Mouse (Mus musculus) left cerebral cortex, postnatal 10 days (tissue): Measurements from ENCODE around the gene Ttc7b. TPM values are rescaled to one million over a fixed set of nuclear protein-coding genes. Genes with fewer than 3 reads are reported as not detected.

ENCODE experiments used
- DNase-seq, 2 experiments: peaks; one replicate each; pipeline ENCODE4 v3.0.0; 2021 to 2022; ENCODE audit warnings: low spot score in 2 of 2, mixed read lengths in 1 of 2; ENCODE audit errors: extremely low spot score in 1 of 2
- intact Hi-C: fragments of 180-260 bp; cut with DNase I; formaldehyde crosslinking; loops from one replicate; pipeline ENCODE4 v1.15.1; 2025
- total RNA-seq, 2 experiments: library from RNA; stranded (reverse); gene quantifications; 2 replicates each; pipeline ENCODE4 v1.2.3; 2021

Gene Ttc7b
- 100 to 1,000 TPM; 137 to 138 TPM for total RNA-seq

DNA sequence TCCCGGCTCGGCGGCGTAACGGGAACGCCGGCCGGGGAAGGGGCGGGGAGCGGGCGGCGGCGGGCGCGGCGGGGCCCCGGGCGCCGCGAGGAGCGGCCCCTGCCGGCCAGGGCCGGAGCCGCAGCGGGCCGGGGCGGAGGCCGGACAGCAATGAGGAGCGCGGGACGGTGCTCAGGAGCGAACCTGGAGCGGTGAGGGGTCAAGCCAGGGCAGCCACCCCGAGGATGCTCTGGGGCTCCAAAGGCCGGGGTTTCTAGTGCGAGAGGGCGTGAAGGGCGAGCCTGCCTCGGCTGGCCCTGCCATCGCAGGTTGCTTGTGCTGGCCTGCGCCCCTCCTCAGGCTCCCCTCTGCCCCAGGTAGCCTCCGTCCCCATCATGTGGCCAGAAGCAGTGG, at the start of gene Ttc7b:
Gene Ttc7b (minus strand): TSS at position 33 of the 393 bp plus-strand sequence.
- intact Hi-C loops, result loop anchor here (5.0 kb wide), 1 partner anchor 93 kb away; no protein-coding TSS in a partner anchor
- DNase-seq, result peak in 1 of 2 experiments; percentile 68

DNA sequence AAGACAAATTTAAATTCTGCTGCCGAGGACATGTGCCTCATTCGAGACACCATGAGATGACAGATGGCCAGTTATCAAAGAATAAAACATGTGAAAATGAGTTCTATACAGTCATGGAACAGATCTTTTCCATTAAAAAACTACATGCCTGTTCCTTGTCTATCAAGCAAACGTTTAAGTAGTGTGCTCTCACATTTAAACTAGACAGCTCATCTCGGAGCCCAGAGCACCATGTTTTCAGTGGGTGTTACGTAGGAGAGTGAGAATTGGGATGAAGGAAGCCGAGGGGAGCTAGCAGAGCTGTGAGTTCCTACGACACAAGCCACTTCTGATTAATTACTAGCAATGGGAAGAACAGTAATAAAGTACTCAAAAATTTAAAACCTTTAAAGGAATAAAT, 48.2 kb upstream of the Ttc7b start:
- DNase-seq, result peak in 1 of 2 experiments; percentile 34
- intact Hi-C loops, result no loop called here

- intact Hi-C loops, result no loop called here
- DNase-seq, result no peak
Observed at GRCm38 (mm10) chr12:100568105-100568504, 47.5 kb upstream of the Ttc7b start.

GRCm38 (mm10) chr12:100567627-100568026, 47.0 kb upstream of the Ttc7b start:
- no peak for DNase-seq

DNA sequence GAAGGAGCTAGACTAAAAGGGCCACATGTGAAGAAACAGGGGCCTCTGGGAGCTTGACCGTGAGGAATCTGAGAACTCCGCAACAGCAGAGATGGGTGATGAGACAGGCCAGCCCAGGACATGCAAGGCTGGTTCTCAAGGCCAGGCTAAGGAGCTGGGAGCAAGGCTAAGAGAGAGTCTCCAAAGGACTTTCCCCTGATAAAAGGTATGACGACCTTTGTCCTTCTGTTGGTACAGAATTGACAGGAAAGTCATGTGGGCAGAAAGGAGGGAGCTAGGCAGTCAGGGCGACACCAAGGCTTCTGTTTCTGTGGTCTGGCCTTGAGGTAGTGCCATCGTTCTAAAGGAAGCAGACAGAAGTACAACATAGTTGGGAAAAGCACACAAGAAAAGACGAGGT, 33.0 kb upstream of the Ttc7b start:
- DNase-seq, result no peak
- intact Hi-C loops, result no loop called here

More at GRCm38 (mm10) chr12:100567627-100568026, 47.0 kb upstream of the Ttc7b start:
- intact Hi-C loops, result no loop called here

DNA sequence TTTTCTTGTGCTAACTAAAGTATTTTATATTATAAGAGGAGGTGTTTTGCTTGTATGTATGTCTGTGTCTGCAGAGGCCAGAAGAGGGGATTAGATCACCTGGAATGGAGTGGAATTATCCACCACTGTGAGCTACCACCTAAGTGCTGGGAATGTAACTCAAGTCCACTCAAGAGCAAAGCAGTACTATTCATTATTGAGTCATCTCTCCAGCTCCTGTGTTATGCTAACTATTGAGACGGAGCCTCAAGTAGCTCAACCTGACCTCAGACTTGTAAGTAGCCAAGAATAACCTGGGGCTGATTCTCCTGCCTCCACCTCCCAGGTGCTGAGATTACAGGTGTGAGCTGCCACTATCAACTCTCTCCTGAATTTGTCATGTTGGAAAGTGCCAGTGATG, 31.3 kb upstream of the Ttc7b start:
- DNase-seq, result no peak
- intact Hi-C loops, result no loop called here

DNA sequence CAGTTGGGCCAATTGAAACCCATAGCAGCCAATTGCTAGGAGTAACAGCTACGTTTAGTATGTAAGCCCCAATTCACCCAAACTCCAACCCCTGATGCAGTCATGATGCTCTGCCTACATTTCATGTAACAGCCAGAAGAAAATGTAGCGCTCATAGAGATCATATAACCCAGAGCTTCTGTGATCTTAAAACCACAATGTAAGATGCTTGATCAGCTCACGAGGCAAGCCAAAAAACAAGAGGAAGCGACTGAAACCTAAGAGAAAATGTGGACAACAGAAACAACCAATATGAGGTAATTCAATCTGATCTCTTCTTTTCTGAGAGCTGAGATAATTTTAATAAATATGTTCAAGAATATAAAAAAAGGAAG, 23.6 kb upstream of the Ttc7b start:
- intact Hi-C loops, result no loop called here
- DNase-seq, result no peak

GRCm38 (mm10) chr12:100543437-100544193, 23.0 kb upstream of the Ttc7b start:
- no peak for DNase-seq
- intact Hi-C loops, result no loop called here

- DNase-seq, result no peak
- intact Hi-C loops, result no loop called here
Observed at GRCm38 (mm10) chr12:100542494-100542893, 21.9 kb upstream of the Ttc7b start.

- intact Hi-C loops, result no loop called here
- no peak for DNase-seq
Observed at GRCm38 (mm10) chr12:100542076-100542475, 21.4 kb upstream of the Ttc7b start.

DNA sequence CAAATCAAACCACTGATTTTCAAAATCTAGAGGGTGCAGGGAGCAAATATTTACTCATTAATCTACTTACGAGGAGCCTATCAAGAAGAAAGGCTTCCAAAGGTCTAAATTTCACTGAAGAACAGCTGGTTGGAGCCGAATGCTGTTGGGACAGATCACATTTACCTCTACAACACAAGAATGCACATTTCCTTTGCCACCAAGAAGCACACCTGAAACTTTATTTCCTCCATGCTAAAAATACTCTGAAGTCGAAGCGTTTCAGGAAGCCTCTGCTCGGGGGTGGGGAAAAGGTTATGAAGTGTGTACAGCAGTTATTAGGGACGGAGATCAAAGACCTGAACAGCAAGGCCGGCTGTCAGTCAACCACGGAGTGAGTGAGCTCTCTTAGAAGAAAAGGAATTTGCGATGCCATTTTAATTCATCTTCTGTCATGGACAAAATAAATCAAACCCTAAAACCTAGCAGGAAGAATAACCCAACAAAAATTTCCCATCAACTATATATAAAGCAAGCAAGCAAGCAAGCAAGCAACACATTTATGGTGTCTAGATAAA, 18.6 kb upstream of the Ttc7b start:
- DNase-seq, result no peak
- intact Hi-C loops, result no loop called here

DNA sequence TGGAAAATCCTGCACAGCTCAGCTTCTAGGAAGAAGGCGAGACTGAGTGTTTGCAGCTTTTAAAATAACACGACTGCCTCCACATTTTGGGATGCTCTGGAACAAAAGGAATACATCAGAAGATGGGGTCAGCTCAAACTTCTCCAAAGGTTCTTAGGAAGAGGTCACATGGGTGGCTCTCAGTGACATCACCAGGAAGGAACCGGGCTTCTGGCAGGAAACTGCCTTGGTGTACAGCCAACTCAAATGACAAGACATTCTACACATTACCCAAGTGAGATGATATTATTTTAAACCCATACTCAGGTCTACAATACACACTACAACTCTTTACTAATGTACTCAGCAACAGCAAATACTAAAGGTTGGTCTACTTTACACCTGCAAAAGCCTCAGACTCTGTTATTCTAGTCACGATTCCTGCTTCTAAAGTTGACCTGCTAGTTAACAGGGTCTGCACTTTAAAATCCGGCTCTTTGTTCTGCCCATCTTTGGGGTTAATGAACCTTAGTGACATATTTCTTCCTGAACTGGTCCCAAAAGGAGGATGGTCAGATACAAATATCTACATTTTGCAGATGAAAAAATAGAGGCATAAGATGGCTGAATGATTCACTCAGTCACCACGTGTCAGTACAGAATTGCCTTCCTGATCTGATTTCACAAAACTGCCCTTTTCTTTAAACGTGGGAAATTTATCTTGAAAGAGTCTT, 18.0 kb upstream of the Ttc7b start:
- DNase-seq, result peak in 1 of 2 experiments; percentile 53
- intact Hi-C loops, result no loop called here

DNA sequence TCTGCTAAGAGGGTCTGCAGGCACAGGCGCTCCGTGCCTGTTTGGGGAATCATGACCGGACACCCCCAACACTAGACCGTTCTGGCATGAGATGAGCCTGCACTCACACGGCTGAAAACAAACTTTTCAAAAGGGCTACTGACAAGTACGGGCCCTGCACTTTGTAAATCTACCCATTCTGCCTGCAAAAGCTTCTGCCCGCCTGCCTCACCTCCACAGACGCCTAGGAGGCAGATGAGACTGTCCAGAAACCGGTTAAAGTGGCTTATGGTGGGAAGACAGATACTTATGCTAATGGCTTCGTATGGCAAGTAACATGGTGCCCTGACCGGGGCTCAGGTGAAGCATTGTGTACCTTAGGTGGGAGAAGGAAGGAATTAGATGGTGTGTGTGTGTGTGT, 16.5 kb upstream of the Ttc7b start:
- intact Hi-C loops, result no loop called here
- no peak for DNase-seq

GRCm38 (mm10) chr12:100535028-100535427, 14.4 kb upstream of the Ttc7b start:
- DNase-seq, result no peak

GRCm38 (mm10) chr12:100534028-100534427, 13.4 kb upstream of the Ttc7b start:
- no peak for DNase-seq
- intact Hi-C loops, result no loop called here

More at GRCm38 (mm10) chr12:100535028-100535427, 14.4 kb upstream of the Ttc7b start:
- intact Hi-C loops, result no loop called here

- no peak for DNase-seq
- intact Hi-C loops, result no loop called here
Observed at GRCm38 (mm10) chr12:100533209-100533608, 12.6 kb upstream of the Ttc7b start.

DNA sequence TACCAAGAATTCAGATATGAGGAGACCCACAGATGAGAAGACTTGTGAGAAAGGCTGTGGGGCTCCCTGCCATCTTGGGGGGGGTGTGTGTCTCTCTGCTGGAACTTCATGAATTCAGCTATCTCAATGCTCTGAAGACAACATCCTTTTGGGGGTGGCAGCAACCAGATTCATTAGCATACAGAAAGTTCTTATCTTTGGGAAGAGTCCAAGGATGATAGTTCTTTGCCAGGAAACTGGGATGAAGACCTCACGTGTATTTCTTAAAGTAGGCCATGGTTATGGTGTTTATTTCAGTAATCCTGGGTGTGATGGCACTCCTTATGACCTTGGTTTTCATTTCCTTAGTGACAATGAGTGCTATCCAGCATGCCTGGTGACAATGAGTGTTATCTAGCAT, 11.1 kb upstream of the Ttc7b start:
- intact Hi-C loops, result no loop called here
- no peak for DNase-seq

GRCm38 (mm10) chr12:100530871-100531270, 10.2 kb upstream of the Ttc7b start:
- intact Hi-C loops, result no loop called here
- no peak for DNase-seq

- intact Hi-C loops, result no loop called here
- no peak for DNase-seq
Observed at GRCm38 (mm10) chr12:100529651-100530050, 9.0 kb upstream of the Ttc7b start.

DNA sequence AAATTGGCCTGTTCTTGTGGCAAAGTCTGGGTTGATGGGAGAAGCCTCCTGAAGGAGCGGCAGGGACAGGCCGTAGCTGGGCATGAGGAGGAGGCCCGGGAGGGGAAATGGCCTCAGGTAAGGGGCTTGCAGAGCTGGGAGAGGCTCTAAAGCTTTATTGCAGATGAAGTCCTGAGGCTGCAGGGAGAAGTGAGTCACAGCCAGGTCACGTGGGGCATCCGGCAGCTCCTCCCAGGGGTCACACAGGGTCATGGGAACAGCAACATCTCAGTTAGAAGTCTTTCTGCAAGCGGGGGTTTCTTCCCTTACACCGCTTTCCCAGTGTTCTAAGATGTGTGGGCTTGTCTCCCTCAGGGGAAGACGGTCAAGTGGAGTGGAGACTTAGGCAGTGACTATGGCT, 8.5 kb upstream of the Ttc7b start:
- intact Hi-C loops, result no loop called here
- peak in 1 of 2 experiments; percentile 88 for DNase-seq
